Mouse (Mus musculus) liver, adult 2 months (tissue): ENCODE data around the gene Rgs10. TPM values are rescaled to one million over a fixed set of nuclear protein-coding genes. Genes with fewer than 3 reads are reported as not detected.

Experiments
- DNase-seq: peaks from one replicate; pipeline ENCODE4 v3.0.0-alpha.2; 2011; ENCODE audit warnings: low read depth, low spot score; ENCODE audit errors: extremely low read depth
- H3K27ac ChIP-seq: fragments of 200-500 bp; replicated peaks from 2 replicates; pipeline ENCODE4 v1.5.1; 2012; ENCODE audit warnings: low read depth, mild to moderate bottlenecking, control low read depth, inconsistent platforms, low read length; ENCODE audit not compliant: insufficient read depth
- H3K27me3 ChIP-seq: fragments of 200-500 bp; 2 replicates; pipeline ENCODE4 v1.6.1; 2012; ENCODE audit warnings: mild to moderate bottlenecking, moderate library complexity, low read length, inconsistent platforms; ENCODE audit not compliant: control insufficient read depth, insufficient read depth
- H3K36me3 ChIP-seq: fragments of 200-500 bp; 2 replicates; pipeline ENCODE4 v1.6.1; 2012; ENCODE audit warnings: low read length, inconsistent platforms; ENCODE audit not compliant: control insufficient read depth, insufficient read depth
- H3K4me1 ChIP-seq: fragments of 200-500 bp; 2 replicates; pipeline ENCODE4 v1.6.1; 2011; ENCODE audit warnings: low read length; ENCODE audit not compliant: control insufficient read depth, insufficient read depth
- H3K4me3 ChIP-seq: fragments of 200-500 bp; 2 replicates; pipeline ENCODE4 v1.5.1; 2011; ENCODE audit warnings: low read depth, mild to moderate bottlenecking, control low read depth, low read length, moderate library complexity; ENCODE audit not compliant: insufficient read depth
- H3K79me2 ChIP-seq: fragments of 200-500 bp; 2 replicates; pipeline ENCODE4 v1.6.1; 2012; ENCODE audit warnings: inconsistent platforms, mild to moderate bottlenecking, low read length, moderate library complexity; ENCODE audit not compliant: control insufficient read depth, insufficient read depth
- H3K9ac ChIP-seq: fragments of 200-500 bp; 2 replicates; pipeline ENCODE4 v1.6.1; 2012; ENCODE audit warnings: low read depth, mild to moderate bottlenecking, control low read depth, inconsistent platforms, low read length
- CTCF ChIP-seq: fragments of 200-500 bp; IDR thresholded peaks from 2 replicates; pipeline ENCODE4 v1.5.1; 2011; ENCODE audit warnings: low read depth, low read length, control low read depth
- POLR2A ChIP-seq: fragments of 200-500 bp; IDR thresholded peaks from 2 replicates; pipeline ENCODE4 v1.6.1; 2011; ENCODE audit warnings: low read length, control low read depth; ENCODE audit not compliant: insufficient read depth; ENCODE audit errors: extremely low read depth
- WGBS: fragments of 180-500 bp; shearing (Covaris S2); methylation state at CpG from one replicate; pipeline ENCODE4 v1.1.7; 2018; 5-methylcytosine and 5-hydroxymethylcytosine counted together
- polyA plus RNA-seq: library from polyadenylated mRNA; depleted of rRNA; stranded (reverse); fragments of >200 nt; gene quantifications from 2 replicates; pipeline ENCODE4 v1.2.3, GENCODE M21; 2012; rRNA removed
- total RNA-seq: library from RNA; depleted of rRNA; stranded (reverse); fragments of >200 nt; gene quantifications from 2 replicates; pipeline ENCODE4 v1.2.3, GENCODE M21; 2014; rRNA removed

Rgs10 gene
- total and polyA plus RNA-seq, 2 experiments, result 1.5 to 3.4 TPM

GRCm38 (mm10) chr7:128324977-128325376 lies 93.6 kb downstream of the Rgs10 start:
- Histone ChIP-seq H3K9ac (no peak overlapping the region), H3K79me2 (no peaks in the 10 kb centered on the region), H3K4me3 (no peak overlapping the region), H3K27ac (no peak overlapping the region), H3K27me3 (no peaks in the 10 kb centered on the region), H3K4me1 (no peaks in the 10 kb centered on the region), H3K36me3 (no peaks in the 10 kb centered on the region)
- TF ChIP-seq POLR2A, result no peak
- TF ChIP-seq CTCF, result no peak
- DNase-seq, result no peak
- 100% methylated on average over 1 of the region's 1 CpGs for WGBS

Other genes starting within 250 kb of the Rgs10 start
- gene Cox6a2, start 212.4 kb downstream of the Rgs10 start, total RNA-seq, result 0.28 TPM in 1 of 2 replicates, not detected in the other
- 0.18 and 0.45 TPM in 2 replicates for gene Cox6a2, start 212.4 kb downstream of the Rgs10 start, polyA plus RNA-seq
- 2.1 and 3.2 TPM in 2 replicates for gene Armc5, start 181.4 kb downstream of the Rgs10 start, total RNA-seq
- gene Armc5, start 181.4 kb downstream of the Rgs10 start, polyA plus RNA-seq, result 11.3 and 12.7 TPM in 2 replicates
- 1.8 and 2.4 TPM in 2 replicates for gene 9130023H24Rik, start 180.7 kb downstream of the Rgs10 start, total RNA-seq
- gene 9130023H24Rik, start 180.7 kb downstream of the Rgs10 start, polyA plus RNA-seq, result 0.91 and 1.4 TPM in 2 replicates
- gene Tgfb1i1, start 171.9 kb downstream of the Rgs10 start, total RNA-seq, result 0.65 and 1.1 TPM in 2 replicates
- 1.6 and 2.0 TPM in 2 replicates for gene Tgfb1i1, start 171.9 kb downstream of the Rgs10 start, polyA plus RNA-seq
- gene Slc5a2, start 153.1 kb downstream of the Rgs10 start, total RNA-seq, result 0.07 TPM in 1 of 2 replicates, not detected in the other
- gene Slc5a2, start 153.1 kb downstream of the Rgs10 start, polyA plus RNA-seq, result not detected in 2 replicates
- 15.2 and 19.2 TPM in 2 replicates for gene BC017158, start 120.6 kb downstream of the Rgs10 start, total RNA-seq
- gene BC017158, start 120.6 kb downstream of the Rgs10 start, polyA plus RNA-seq, result 19.3 and 25.2 TPM in 2 replicates
- 31.7 and 32.1 TPM in 2 replicates for gene Tial1, start 43.0 kb upstream of the Rgs10 start, total RNA-seq
- gene Tial1, start 43.0 kb upstream of the Rgs10 start, polyA plus RNA-seq, result 14.2 and 18.7 TPM in 2 replicates
- gene Bag3, start 104.9 kb upstream of the Rgs10 start, total RNA-seq, result 3.4 and 4.7 TPM in 2 replicates
- gene Bag3, start 104.9 kb upstream of the Rgs10 start, polyA plus RNA-seq, result 25.8 and 30.3 TPM in 2 replicates
- 13.1 and 16.0 TPM in 2 replicates for gene Inpp5f, start 192.6 kb upstream of the Rgs10 start, total RNA-seq
- 5.2 and 5.5 TPM in 2 replicates for gene Inpp5f, start 192.6 kb upstream of the Rgs10 start, polyA plus RNA-seq